Mouse (Mus musculus) adrenal gland, postnatal 4 days (tissue): ENCODE results near the gene Preb. TPM values are rescaled to one million over a fixed set of nuclear protein-coding genes. Genes with fewer than 3 reads are reported as not detected.
A peak's percentile ranks its signal among the peaks of the same experiment; 100 is the strongest.

Source experiments
- DNase-seq, 2 experiments: peaks; one replicate each; pipeline ENCODE4 v3.0.0; 2021 to 2022; ENCODE audit warnings: low spot score in 2 of 2, mixed read lengths in 2 of 2
- total RNA-seq, 2 experiments: library from RNA; stranded (reverse); gene quantifications; 2 replicates each; pipeline ENCODE4 v1.2.3; 2021

Gene Preb
- total RNA-seq, 2 experiments from 2014 or later, result 131 to 135 TPM

- DNase-seq, result no peak
Measured at GRCm38 (mm10) chr5:30957891-30958290, 2.3 kb downstream of the Preb start.

GRCm38 (mm10) chr5:30955751-30956150 is 4.4 kb downstream of the Preb start:
- DNase-seq, result no peak

- DNase-seq, result no peak
Measured at GRCm38 (mm10) chr5:30954556-30954955, 5.6 kb downstream of the Preb start.

GRCm38 (mm10) chr5:30954065-30954464 is 6.1 kb downstream of the Preb start:
- DNase-seq, result no peak

GRCm38 (mm10) chr5:30952551-30952950 is 7.6 kb downstream of the Preb start:
- DNase-seq, result no peak

GRCm38 (mm10) chr5:30951706-30952105 is 8.5 kb downstream of the Preb start:
- no peak for DNase-seq

- DNase-seq, result no peak
Measured at GRCm38 (mm10) chr5:30950922-30951321, 9.2 kb downstream of the Preb start.

GRCm38 (mm10) chr5:30950451-30950850 is 9.7 kb downstream of the Preb start:
- no peak for DNase-seq

- peak; percentile 72 to 83 for DNase-seq
Measured at GRCm38 (mm10) chr5:30949654-30950326, 10.4 kb downstream of the Preb start.

- DNase-seq, result no peak
Measured at GRCm38 (mm10) chr5:30948620-30949019, 11.5 kb downstream of the Preb start.

- DNase-seq, result no peak
Measured at GRCm38 (mm10) chr5:30944956-30945781, 15.0 kb downstream of the Preb start, which contains the start of gene Cgref1. Cgref1 (minus strand) TSS chr5:30945591.

- no peak for DNase-seq
Measured at GRCm38 (mm10) chr5:30944344-30944743, 15.8 kb downstream of the Preb start.

GRCm38 (mm10) chr5:30943004-30943403 is 17.2 kb downstream of the Preb start:
- no peak for DNase-seq

- no peak for DNase-seq
Measured at GRCm38 (mm10) chr5:30934725-30935461, 25.3 kb downstream of the Preb start.

GRCm38 (mm10) chr5:30933705-30934104 is 26.5 kb downstream of the Preb start:
- DNase-seq, result no peak

- DNase-seq, result no peak
Measured at GRCm38 (mm10) chr5:30931378-30931777, 28.8 kb downstream of the Preb start.

- no peak for DNase-seq
Measured at GRCm38 (mm10) chr5:30930846-30931245, 29.3 kb downstream of the Preb start.

GRCm38 (mm10) chr5:30930121-30930520 is 30.0 kb downstream of the Preb start:
- DNase-seq, result peak in 1 of 2 experiments; percentile 58

- no peak for DNase-seq
Measured at GRCm38 (mm10) chr5:30927945-30928529, 32.1 kb downstream of the Preb start.

- no peak for DNase-seq
Measured at GRCm38 (mm10) chr5:30926073-30926472, 34.1 kb downstream of the Preb start.

GRCm38 (mm10) chr5:30925217-30925616 is 34.9 kb downstream of the Preb start:
- DNase-seq, result no peak
